Mouse (Mus musculus) hindbrain, embryonic 14.5 days (tissue): ENCODE measurements around the gene Ltv1. TPM values are rescaled to one million over a fixed set of nuclear protein-coding genes. Genes with fewer than 3 reads are reported as not detected.

ENCODE experiments used
- ATAC-seq: fragments of 200-750 bp; cut with Nextera tagmentation; 2 replicates; pipeline ENCODE4 v1.8.0; 2017; ENCODE audit warnings: moderate number of reproducible peaks, mild to moderate bottlenecking, moderate TSS enrichment, moderate library complexity; ENCODE audit not compliant: low FRiP score
- DNase-seq: peaks from one replicate; pipeline ENCODE4 v3.0.0-alpha.2; 2015; ENCODE audit warnings: low spot score
- H3K27ac ChIP-seq: fragments of 300-500 bp; sonication (generic); 2 replicates; pipeline ENCODE4 v1.5.1; 2014; ENCODE audit warnings: mild to moderate bottlenecking, moderate library complexity
- H3K27me3 ChIP-seq: fragments of 300-500 bp; sonication (generic); 2 replicates; pipeline ENCODE4 v1.6.1; 2014; ENCODE audit warnings: mild to moderate bottlenecking, low read length, mixed read lengths; ENCODE audit not compliant: control insufficient read depth, insufficient read depth
- H3K36me3 ChIP-seq: fragments of 300-500 bp; sonication (generic); replicated peaks from 2 replicates; pipeline ENCODE4 v1.6.1; 2014; ENCODE audit not compliant: control insufficient read depth, insufficient read depth
- H3K4me1 ChIP-seq: fragments of 300-500 bp; sonication (generic); replicated peaks from 2 replicates; pipeline ENCODE4 v1.6.1; 2014; ENCODE audit warnings: antibody characterized with exemption, low read length, mixed read lengths; ENCODE audit not compliant: control insufficient read depth, insufficient read depth
- H3K4me2 ChIP-seq: fragments of 300-500 bp; sonication (generic); replicated peaks from 2 replicates; pipeline ENCODE4 v1.6.1; 2014; ENCODE audit warnings: mild to moderate bottlenecking, moderate library complexity
- H3K4me3 ChIP-seq: fragments of 300-500 bp; sonication (generic); replicated peaks from 2 replicates; pipeline ENCODE4 v1.5.1; 2014; ENCODE audit warnings: mild to moderate bottlenecking, low read length
- H3K9ac ChIP-seq: fragments of 300-500 bp; sonication (generic); 2 replicates; pipeline ENCODE4 v1.6.1; 2014
- H3K9me3 ChIP-seq: fragments of 300-500 bp; sonication (generic); 2 replicates; pipeline ENCODE4 v1.6.1; 2016; ENCODE audit warnings: low read length; ENCODE audit not compliant: control insufficient read depth
- WGBS: fragments of 180-500 bp; shearing (Covaris S2); extraction: QIAGEN DNeasy Blood & Tissue Kit; methylation state at CpG from one replicate; pipeline ENCODE4 v1.1.7; 2014; 5-methylcytosine and 5-hydroxymethylcytosine counted together
- polyA plus RNA-seq: library from polyadenylated mRNA; unstranded; fragments of >200 nt; fragmentation: Nextera tagmentation; extraction: Ambion mirVana; gene quantifications from 2 replicates; pipeline ENCODE4 v1.2.1, GENCODE M21; 2014

Ltv1 gene
- polyA plus RNA-seq, 1 experiment from 2014 or later: 30.5 TPM

- no peak for DNase-seq
- Histone ChIP-seq H3K27ac (no peak overlapping the region), H3K36me3 (no peaks in the 10 kb centered on the region), H3K9ac (no peak overlapping the region), H3K4me3 (no peak overlapping the region), H3K27me3 (no peaks in the 10 kb centered on the region), H3K9me3 (no peaks in the 10 kb centered on the region), H3K4me2 (no peak overlapping the region), H3K4me1 (no peaks in the 10 kb centered on the region)
- no peak for ATAC-seq
- 85% methylated on average over 7 of the region's 7 CpGs for WGBS
These were observed 32.6 kb upstream of the Ltv1 start for GRCm38 (mm10) chr10:13225377-13226063.

GRCm38 (mm10) chr10:13222135-13222534, 29.2 kb upstream of the Ltv1 start:
- Histone ChIP-seq H3K27ac (no peak overlapping the region), H3K4me1 (no peaks in the 10 kb centered on the region), H3K4me3 (no peak overlapping the region), H3K4me2 (no peak overlapping the region), H3K36me3 (no peaks in the 10 kb centered on the region), H3K9me3 (no peaks in the 10 kb centered on the region), H3K27me3 (no peaks in the 10 kb centered on the region), H3K9ac (no peak overlapping the region)
- ATAC-seq (no peak), DNase-seq (no peak)
- 92% methylated on average over 3 of the region's 3 CpGs for WGBS

DNA sequence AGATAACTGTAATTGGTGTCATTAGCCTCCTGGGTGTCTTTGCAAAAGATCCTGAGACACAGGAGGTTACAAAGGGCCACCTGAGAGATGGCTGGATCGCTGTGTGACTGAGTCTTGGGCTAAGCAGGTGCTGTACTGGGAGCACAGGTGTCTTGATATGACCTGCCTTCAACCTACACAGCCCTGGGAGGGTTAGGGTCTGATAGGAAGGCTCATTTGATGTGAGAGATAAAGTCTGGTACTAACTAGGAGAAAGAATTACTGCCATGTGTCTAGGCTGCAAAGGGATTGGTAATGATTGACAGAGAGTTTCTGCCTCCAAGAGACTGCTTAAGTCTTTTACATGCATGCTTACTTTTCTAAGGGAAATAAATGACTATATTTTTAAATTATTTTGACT, 27.1 kb upstream of the Ltv1 start:
- no peaks in the 10 kb centered on the region for H3K36me3 ChIP-seq
- no peak overlapping the region for H3K4me2 ChIP-seq
- ATAC-seq (no peak), DNase-seq (no peak)
- no peaks in the 10 kb centered on the region for H3K4me1 ChIP-seq
- H3K9me3 ChIP-seq: no peaks in the 10 kb centered on the region
- H3K27me3 ChIP-seq: no peaks in the 10 kb centered on the region
- H3K4me3 ChIP-seq: no peak overlapping the region
- H3K27ac ChIP-seq: no peak overlapping the region
- no peak overlapping the region for H3K9ac ChIP-seq
- 62% methylated on average over 1 of the region's 1 CpGs for WGBS

DNA sequence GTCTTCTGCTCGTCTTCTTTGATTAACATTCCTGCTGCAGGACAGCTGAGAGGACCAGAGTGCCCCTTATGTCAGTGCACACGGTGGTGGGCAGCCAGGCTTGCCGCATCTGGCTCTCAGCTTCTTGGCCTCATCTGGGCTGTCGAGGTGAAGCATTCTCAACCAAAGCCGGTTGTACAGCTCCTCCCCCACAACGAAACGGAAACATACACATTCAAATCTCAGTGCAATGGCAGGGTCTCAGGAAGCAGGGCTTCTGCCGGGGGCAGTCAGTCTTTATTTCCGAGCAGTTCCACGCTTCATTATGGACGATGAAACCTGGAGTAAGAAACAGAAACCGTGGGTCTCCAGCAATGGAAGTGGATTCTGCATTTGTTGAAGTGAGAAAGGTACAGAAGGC, 21.0 kb upstream of the Ltv1 start:
- Histone ChIP-seq H3K27me3 (no peaks in the 10 kb centered on the region), H3K4me2 (no peak overlapping the region), H3K9me3 (no peaks in the 10 kb centered on the region), H3K4me3 (no peak overlapping the region), H3K4me1 (no peaks in the 10 kb centered on the region; the same call in 1 of the 2 replicates), H3K36me3 (no peaks in the 10 kb centered on the region), H3K9ac (no peak overlapping the region), H3K27ac (no peak overlapping the region)
- DNase-seq (no peak), ATAC-seq (no peak)
- WGBS: 79% methylated on average over 12 of the region's 12 CpGs

- Histone ChIP-seq H3K4me1 (no peaks in the 10 kb centered on the region; the same call in 1 of the 2 replicates), H3K4me3 (no peak overlapping the region), H3K27me3 (no peaks in the 10 kb centered on the region), H3K9me3 (no peaks in the 10 kb centered on the region), H3K4me2 (no peak overlapping the region), H3K9ac (no peak overlapping the region), H3K27ac (no peak overlapping the region), H3K36me3 (no peaks in the 10 kb centered on the region)
- no peak for ATAC-seq
- WGBS: 78% methylated on average over 6 of the region's 6 CpGs
- no peak for DNase-seq
These were observed 19.9 kb upstream of the Ltv1 start for GRCm38 (mm10) chr10:13212829-13213228.

DNA sequence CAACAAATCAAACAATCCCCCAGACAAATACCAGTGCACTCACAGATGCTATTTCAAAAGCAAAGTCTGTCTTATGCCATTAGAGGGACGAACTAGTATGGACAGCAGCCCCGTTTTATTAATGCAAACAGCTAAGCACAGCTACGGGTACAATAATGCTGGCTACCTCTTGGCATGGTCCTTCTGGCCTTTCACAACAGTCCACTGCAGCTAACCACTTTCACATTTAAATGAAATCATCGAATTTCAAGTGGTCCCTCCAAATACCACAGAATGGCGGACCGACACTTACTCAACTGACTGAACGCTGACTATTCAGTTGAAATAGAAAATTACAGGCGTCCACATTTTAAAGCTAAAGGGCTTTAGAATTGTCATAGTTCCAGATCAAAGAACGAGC, 19.4 kb upstream of the Ltv1 start:
- Histone ChIP-seq H3K36me3 (no peaks in the 10 kb centered on the region), H3K9me3 (no peaks in the 10 kb centered on the region), H3K27ac (no peak overlapping the region), H3K4me3 (no peak overlapping the region), H3K4me1 (no peaks in the 10 kb centered on the region; the same call in 1 of the 2 replicates), H3K9ac (no peak overlapping the region), H3K27me3 (no peaks in the 10 kb centered on the region), H3K4me2 (no peak overlapping the region)
- WGBS: 76% methylated on average over 9 of the region's 9 CpGs
- no peak for DNase-seq
- ATAC-seq: no peak

- Histone ChIP-seq H3K27ac (no peak overlapping the region), H3K4me2 (no peak overlapping the region), H3K9ac (no peak overlapping the region), H3K9me3 (no peaks in the 10 kb centered on the region), H3K36me3 (no peaks in the 10 kb centered on the region), H3K27me3 (no peaks in the 10 kb centered on the region), H3K4me3 (no peak overlapping the region), H3K4me1 (no peaks in the 10 kb centered on the region; the same call in 1 of the 2 replicates)
- ATAC-seq (no peak), DNase-seq (no peak)
- 67% methylated on average over 8 of the region's 8 CpGs for WGBS
These were observed 17.1 kb upstream of the Ltv1 start for GRCm38 (mm10) chr10:13209930-13210637.

DNA sequence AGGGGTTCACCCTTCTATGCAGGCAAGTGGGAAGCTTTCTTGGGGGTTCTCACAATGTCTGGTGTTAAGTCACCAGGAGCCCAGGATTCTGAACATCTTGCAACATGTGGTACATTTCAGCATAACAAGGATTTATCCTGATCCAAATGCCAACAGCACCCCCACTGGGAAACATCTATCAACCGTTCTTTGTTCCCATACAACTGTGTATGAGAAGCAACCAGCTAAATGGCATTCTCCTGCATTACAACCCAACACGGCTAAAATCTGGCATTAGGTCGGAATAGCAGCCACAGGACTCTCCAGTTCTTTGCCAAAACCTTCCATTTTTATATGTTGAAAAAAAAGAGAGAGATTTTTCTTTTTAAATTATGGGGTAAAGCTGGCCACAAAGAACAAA, 16.5 kb upstream of the Ltv1 start:
- Histone ChIP-seq H3K4me1 (no peaks in the 10 kb centered on the region; the same call in 1 of the 2 replicates), H3K4me2 (no peak overlapping the region), H3K27ac (no peak overlapping the region), H3K4me3 (no peak overlapping the region), H3K36me3 (no peaks in the 10 kb centered on the region), H3K27me3 (no peaks in the 10 kb centered on the region), H3K9ac (no peak overlapping the region), H3K9me3 (no peaks in the 10 kb centered on the region)
- DNase-seq: no peak
- no peak for ATAC-seq
- WGBS: 47% methylated on average over 3 of the region's 3 CpGs

DNA sequence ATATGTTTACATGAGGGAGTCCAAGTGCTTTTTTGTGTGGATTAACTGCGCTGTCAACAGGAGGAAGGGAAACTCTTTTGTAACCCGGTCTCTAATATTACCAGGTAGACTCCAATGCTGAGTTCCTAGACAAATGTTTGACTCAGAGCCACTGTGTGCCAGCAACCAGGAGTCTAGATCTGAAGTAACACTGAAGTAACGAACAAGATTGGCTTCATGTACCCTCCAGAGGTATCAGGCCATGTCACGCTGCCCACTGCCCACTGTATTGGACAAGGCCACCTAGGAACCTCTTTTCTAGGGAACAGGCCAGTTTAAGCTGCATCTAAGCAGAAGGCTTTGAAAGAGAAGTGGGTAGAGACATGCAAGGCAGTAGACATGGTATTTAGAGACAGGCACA, 16.1 kb upstream of the Ltv1 start:
- H3K27me3 ChIP-seq: no peaks in the 10 kb centered on the region
- no peaks in the 10 kb centered on the region; the same call in 1 of the 2 replicates for H3K4me1 ChIP-seq
- no peak overlapping the region for H3K4me2 ChIP-seq
- no peak for ATAC-seq
- no peaks in the 10 kb centered on the region for H3K9me3 ChIP-seq
- no peaks in the 10 kb centered on the region for H3K36me3 ChIP-seq
- no peak overlapping the region for H3K4me3 ChIP-seq
- H3K9ac ChIP-seq: no peak overlapping the region
- no peak overlapping the region for H3K27ac ChIP-seq
- DNase-seq: no peak
- 90% methylated on average over 4 of the region's 4 CpGs for WGBS
